Mouse (Mus musculus) heart, embryonic 11.5 days (tissue): ENCODE measurements around the gene Tsku. TPM values are rescaled to one million over a fixed set of nuclear protein-coding genes. Genes with fewer than 3 reads are reported as not detected.

Source experiments
- ATAC-seq: fragments of 200-750 bp; cut with Nextera tagmentation; replicated peaks from 2 replicates; pipeline ENCODE4 v1.8.0; 2017; ENCODE audit warnings: moderate library complexity; ENCODE audit not compliant: insufficient number of reproducible peaks, low FRiP score, low TSS enrichment
- H3K27ac ChIP-seq: fragments of 300-500 bp; sonication (generic); 2 replicates; pipeline ENCODE4 v1.5.1; 2014; ENCODE audit warnings: mild to moderate bottlenecking, low read depth, low read length
- H3K27me3 ChIP-seq: fragments of 300-500 bp; sonication (generic); 2 replicates; pipeline ENCODE4 v1.6.1; 2014; ENCODE audit warnings: mild to moderate bottlenecking, low read length, mixed read lengths; ENCODE audit not compliant: control insufficient read depth, insufficient read depth
- H3K36me3 ChIP-seq: fragments of 300-500 bp; sonication (generic); 2 replicates; pipeline ENCODE4 v1.6.1; 2014; ENCODE audit warnings: mild to moderate bottlenecking, low read length, moderate library complexity, mixed read lengths; ENCODE audit not compliant: control insufficient read depth, insufficient read depth
- H3K4me1 ChIP-seq: fragments of 300-500 bp; sonication (generic); 2 replicates; pipeline ENCODE4 v1.6.1; 2014; ENCODE audit warnings: low read length; ENCODE audit not compliant: control insufficient read depth, insufficient read depth
- H3K4me2 ChIP-seq: fragments of 300-500 bp; sonication (generic); 2 replicates; pipeline ENCODE4 v1.6.1; 2014; ENCODE audit warnings: mild to moderate bottlenecking, moderate library complexity
- H3K4me3 ChIP-seq: fragments of 300-500 bp; sonication (generic); 2 replicates; pipeline ENCODE4 v1.5.1; 2014; ENCODE audit warnings: low read depth, low read length
- H3K9ac ChIP-seq: fragments of 300-500 bp; sonication (generic); 2 replicates; pipeline ENCODE4 v1.6.1; 2014; ENCODE audit warnings: mild to moderate bottlenecking, low read depth, low read length, moderate library complexity
- H3K9me3 ChIP-seq: fragments of 300-500 bp; sonication (generic); replicated peaks from 2 replicates; pipeline ENCODE4 v1.6.1; 2016; ENCODE audit warnings: low read length; ENCODE audit not compliant: control insufficient read depth
- WGBS: fragments of 180-500 bp; shearing (Covaris S2); extraction: QIAGEN DNeasy Blood & Tissue Kit; methylation state at CpG from one replicate; pipeline ENCODE4 v1.1.7; 2014; ENCODE audit not compliant: insufficient replicate concordance; 5-methylcytosine and 5-hydroxymethylcytosine counted together
- polyA plus RNA-seq: library from polyadenylated mRNA; unstranded; fragments of >200 nt; fragmentation: Nextera tagmentation; extraction: Ambion mirVana; gene quantifications from 2 replicates; pipeline ENCODE4 v1.2.1, GENCODE M21; 2014

Gene Tsku
- polyA plus RNA-seq, 1 experiment from 2014 or later: 6.8 TPM

DNA sequence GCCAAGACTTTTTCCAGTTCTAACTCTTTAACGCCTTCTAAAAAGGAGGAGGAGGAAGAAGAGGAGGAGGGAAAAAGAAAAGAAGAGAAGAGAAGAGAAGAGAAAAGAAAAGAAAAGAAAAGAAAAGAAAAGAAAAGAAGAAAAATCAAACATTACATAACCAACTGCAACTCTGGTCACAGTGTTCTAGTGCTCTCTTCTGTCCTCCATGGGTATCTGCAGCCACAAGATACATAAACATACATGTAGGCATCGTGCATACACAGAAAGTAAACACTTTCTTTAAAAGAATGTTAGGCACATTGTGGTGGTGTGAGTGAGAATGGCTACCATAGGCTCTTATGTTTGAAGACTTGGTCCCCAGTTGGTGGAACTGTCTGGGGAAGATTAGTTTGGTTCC lies 46.0 kb downstream of the Tsku start:
- WGBS: 79% methylated on average over 2 of the region's 2 CpGs
- Histone ChIP-seq H3K36me3 (no peaks in the 10 kb centered on the region), H3K27me3 (no peaks in the 10 kb centered on the region; the same call in 1 of the 2 replicates), H3K4me2 (no peak overlapping the region), H3K9me3 (no peaks in the 10 kb centered on the region), H3K4me3 (no peak overlapping the region), H3K4me1 (no peaks in the 10 kb centered on the region), H3K27ac (no peak overlapping the region), H3K9ac (no peak overlapping the region)
- no peak for ATAC-seq

DNA sequence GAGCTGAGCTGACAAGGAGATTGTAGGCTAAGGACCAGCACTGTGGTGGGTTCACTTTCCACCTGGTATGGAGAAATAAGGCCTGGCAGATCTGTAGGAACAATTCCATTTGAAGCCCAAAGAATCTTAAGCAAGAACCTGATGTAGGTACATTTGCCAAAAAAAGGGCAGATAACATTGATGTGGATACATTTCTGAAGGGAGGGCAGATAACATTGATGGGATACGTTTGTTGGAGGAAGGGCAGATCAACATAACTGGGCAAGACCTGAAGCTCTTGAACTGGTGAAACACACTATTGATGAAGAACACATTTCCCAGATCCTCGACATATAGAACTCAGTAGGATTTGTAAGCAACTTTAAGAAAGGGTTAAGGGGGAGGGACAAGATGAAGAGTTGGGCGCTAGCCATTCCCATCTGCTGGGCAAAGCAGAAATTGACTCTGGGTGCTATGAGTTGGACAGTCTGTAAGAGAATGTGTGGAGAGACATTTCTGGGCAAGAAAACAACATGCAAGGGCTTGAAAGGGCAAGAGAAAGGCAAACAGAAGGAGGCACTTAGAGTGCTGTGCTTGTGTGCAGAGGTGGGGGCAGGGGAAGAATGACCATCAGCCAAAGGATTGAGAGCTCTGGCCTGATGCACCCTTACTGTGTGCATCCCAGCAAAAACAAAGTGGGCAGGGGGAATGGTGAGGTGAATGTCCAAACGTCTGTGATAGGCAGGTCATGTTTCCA lies 48.8 kb downstream of the Tsku start:
- Histone ChIP-seq H3K9ac (no peak overlapping the region), H3K4me3 (no peak overlapping the region), H3K27ac (no peak overlapping the region), H3K4me1 (peaks cover 7% of the 10 kb centered on the region), H3K4me2 (no peak overlapping the region), H3K27me3 (no peaks in the 10 kb centered on the region; the same call in 1 of the 2 replicates), H3K9me3 (no peaks in the 10 kb centered on the region), H3K36me3 (no peaks in the 10 kb centered on the region)
- no peak for ATAC-seq
- 59% methylated on average over 4 of the region's 4 CpGs for WGBS

DNA sequence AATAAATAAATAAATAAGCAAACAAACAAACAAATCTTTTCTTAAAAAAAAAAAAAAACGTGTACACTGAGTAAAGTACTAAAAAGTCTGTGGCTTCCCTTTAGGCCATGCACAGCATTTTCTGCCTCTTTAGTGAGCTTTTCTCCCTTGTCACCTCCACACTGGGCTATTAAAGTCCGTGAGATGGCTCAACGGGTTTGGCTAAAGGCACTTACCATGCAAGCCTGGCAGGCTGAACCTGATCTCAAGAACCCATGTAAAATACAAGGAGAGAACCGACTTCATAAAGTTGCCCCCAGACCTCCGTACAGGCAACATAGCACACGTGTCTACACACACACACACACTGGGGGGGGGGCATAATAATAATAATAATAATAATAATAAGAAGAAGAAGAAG lies 50.9 kb downstream of the Tsku start:
- 65% methylated on average over 6 of the region's 6 CpGs for WGBS
- Histone ChIP-seq H3K36me3 (no peaks in the 10 kb centered on the region), H3K4me3 (no peak overlapping the region), H3K9me3 (no peaks in the 10 kb centered on the region), H3K4me2 (no peak overlapping the region), H3K27ac (no peak overlapping the region), H3K9ac (no peak overlapping the region), H3K4me1 (peaks cover 7% of the 10 kb centered on the region), H3K27me3 (no peaks in the 10 kb centered on the region; the same call in 1 of the 2 replicates)
- no peak for ATAC-seq

DNA sequence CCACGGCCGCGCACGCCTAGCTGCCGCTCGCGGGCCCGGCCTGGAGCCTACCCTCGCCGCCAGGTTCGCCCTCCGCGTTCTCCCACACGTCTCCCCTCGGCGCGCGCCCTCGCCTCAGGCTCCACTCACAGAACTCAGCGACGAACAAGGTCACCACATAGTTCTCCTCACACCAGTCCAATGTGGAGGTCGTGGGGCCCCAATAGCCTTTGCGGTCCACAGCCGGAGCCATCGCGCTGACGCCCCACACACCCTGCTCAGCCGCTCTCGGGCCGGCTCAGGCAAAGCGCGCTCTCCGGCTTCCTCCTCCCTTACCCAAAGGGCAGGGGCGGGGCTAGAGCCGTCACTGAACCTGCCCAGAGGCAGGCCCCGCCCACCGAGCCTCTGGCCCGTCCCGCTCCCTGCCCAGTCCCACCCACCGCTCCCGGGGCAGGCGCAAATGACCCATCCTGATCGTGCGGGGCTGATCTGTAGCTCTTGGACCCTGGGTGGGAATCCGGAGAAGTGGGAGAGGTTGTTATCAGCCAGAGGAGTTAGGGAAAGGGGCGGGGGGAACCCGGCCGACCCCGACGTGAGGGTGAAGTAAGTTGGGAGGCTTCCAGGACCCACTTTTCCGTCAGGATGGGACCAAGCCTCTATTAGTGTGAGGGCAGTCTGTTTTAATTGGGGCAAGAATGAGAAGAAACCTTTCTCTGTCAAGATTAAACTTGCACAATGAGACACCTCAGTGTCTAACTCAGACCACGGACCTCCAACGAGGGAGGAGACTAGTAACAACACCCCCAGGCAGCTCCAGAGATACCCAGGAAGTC lies 51.7 kb downstream of the Tsku start:
- ATAC-seq: peak; percentile 100
- Histone ChIP-seq H3K4me3 (peak overlapping the region; percentile 89), H3K36me3 (no peaks in the 10 kb centered on the region), H3K9me3 (no peaks in the 10 kb centered on the region), H3K27ac (peak overlapping the region; percentile 60; the same call in 1 of the 2 replicates), H3K4me1 (peaks cover 7% of the 10 kb centered on the region), H3K9ac (peak overlapping the region; percentile 90), H3K4me2 (peak overlapping the region; percentile 90), H3K27me3 (no peaks in the 10 kb centered on the region; the same call in 1 of the 2 replicates)
- WGBS: under 1% methylated on average over 53 of the region's 53 CpGs

DNA sequence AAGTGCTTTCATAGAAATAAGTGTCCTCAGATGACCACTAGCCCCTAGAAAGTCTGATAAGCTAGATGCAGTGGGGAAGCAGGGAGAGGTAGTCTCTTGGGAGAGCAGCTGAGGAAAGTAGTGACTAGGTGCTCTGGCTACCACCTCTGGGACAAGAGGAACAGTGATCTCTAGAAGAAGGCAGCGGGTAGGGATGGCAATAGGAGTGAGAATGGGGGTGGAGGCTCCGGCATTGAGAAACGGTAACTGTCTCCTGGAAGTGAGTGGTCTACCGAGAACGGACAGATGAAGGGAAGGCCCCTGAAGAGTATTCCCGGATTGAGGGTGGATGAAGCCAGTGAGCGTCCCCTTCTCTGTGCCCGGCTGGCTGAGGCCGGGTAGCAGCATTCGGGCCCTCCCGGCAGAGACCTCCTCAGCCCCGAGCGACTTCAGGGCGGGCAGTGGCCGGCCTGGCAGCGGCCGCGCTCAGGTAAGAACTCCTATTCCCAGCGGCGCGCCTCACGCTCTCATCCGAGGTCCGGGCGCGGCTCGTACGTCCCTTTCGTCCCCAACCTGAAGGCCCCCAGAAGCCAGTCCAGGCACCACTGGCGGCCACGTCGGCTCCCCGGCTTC lies 52.4 kb downstream of the Tsku start:
- peaks cover 7% of the 10 kb centered on the region for H3K4me1 ChIP-seq
- H3K36me3 ChIP-seq: no peaks in the 10 kb centered on the region
- ATAC-seq: peak; percentile 50
- under 1% methylated on average over 33 of the region's 33 CpGs for WGBS
- peak overlapping the region; percentile 60; the same call in 1 of the 2 replicates for H3K27ac ChIP-seq
- H3K4me2 ChIP-seq: peak overlapping the region; percentile 90
- H3K27me3 ChIP-seq: no peaks in the 10 kb centered on the region; the same call in 1 of the 2 replicates
- no peaks in the 10 kb centered on the region for H3K9me3 ChIP-seq
- peak overlapping the region; percentile 90 for H3K9ac ChIP-seq
- H3K4me3 ChIP-seq: peak overlapping the region; percentile 89

DNA sequence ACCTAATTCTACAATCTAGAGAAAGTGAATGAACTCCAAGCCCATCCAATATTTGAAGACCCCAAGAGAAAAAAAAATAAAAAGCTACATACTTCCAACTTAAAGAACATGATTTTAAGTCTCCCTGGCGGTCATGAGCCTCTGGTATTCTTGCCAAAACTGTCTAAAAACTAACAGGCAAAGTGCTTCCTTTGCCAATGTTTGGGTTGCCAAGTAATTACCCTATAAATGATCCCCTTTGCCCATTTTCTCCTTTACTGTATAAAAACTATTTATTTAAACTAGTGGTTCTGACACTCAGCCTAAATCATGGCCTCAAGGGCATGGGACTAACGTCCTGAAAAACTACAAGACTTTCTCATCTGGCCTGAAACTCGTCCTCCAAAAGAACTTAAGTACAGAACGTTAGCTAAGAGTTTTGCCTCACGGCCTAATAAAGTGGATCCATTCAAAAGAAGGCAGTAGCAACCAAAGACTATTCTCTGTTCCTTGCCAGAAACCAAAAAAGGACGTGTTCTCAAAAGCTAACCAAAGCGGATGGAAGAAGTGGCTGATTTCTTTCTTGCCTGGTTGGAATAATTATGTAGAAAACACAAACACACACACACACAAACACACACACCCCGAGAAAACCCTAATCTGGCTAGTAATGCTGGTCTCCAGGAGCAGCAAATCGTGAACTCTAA lies 53.1 kb downstream of the Tsku start:
- Histone ChIP-seq H3K27me3 (no peaks in the 10 kb centered on the region; the same call in 1 of the 2 replicates), H3K27ac (no peak overlapping the region), H3K9me3 (no peaks in the 10 kb centered on the region), H3K4me2 (peak overlapping the region; percentile 90), H3K4me3 (peak overlapping the region; percentile 89), H3K4me1 (peaks cover 7% of the 10 kb centered on the region), H3K36me3 (no peaks in the 10 kb centered on the region), H3K9ac (peak overlapping the region; percentile 90)
- no peak for ATAC-seq
- 53% methylated on average over 9 of the region's 9 CpGs for WGBS

DNA sequence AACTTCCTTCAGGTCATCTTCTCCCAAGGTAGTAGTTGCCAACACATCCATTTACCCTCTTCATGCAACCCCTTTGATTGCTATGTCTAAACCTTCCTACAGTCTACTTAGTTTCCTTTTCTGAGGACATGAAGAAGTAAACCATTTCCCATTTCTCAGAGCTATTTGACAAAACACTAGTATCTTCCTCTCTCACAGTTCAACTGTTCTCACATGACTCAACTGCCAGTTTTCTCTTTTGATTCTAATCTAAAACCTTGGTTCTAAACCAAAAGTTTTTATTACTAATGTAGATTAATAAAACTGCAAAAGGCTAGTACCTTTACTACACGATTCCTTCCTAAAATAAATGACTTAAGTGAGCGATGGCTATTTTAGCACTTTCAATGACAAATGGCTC lies 53.7 kb downstream of the Tsku start:
- ATAC-seq: no peak
- H3K4me2 ChIP-seq: no peak overlapping the region
- H3K4me1 ChIP-seq: peaks cover 7% of the 10 kb centered on the region
- WGBS: 87% methylated on average over 2 of the region's 2 CpGs
- H3K36me3 ChIP-seq: no peaks in the 10 kb centered on the region
- H3K4me3 ChIP-seq: no peak overlapping the region
- H3K9me3 ChIP-seq: no peaks in the 10 kb centered on the region
- no peak overlapping the region for H3K27ac ChIP-seq
- H3K27me3 ChIP-seq: no peaks in the 10 kb centered on the region; the same call in 1 of the 2 replicates
- H3K9ac ChIP-seq: no peak overlapping the region
